Mouse (Mus musculus) heart, postnatal 0 days (tissue): ENCODE measurements at regions not wholly inside any gene's neighbourhood (a gene's known extent, or its start where the extent isn't known, plus 50 kb on each side); places are given as distances from the start of the nearest gene placed in this dataset.

Experiments
- CTCF ChIP-seq: IDR thresholded peaks from 2 replicates; pipeline ENCODE4 v1.5.1; 2016; ENCODE audit warnings: antibody characterized with exemption, control low read depth, low read depth
- EP300 ChIP-seq: IDR thresholded peaks from 2 replicates; pipeline ENCODE4 v1.6.1; 2016; ENCODE audit warnings: antibody characterized with exemption, low read depth

DNA sequence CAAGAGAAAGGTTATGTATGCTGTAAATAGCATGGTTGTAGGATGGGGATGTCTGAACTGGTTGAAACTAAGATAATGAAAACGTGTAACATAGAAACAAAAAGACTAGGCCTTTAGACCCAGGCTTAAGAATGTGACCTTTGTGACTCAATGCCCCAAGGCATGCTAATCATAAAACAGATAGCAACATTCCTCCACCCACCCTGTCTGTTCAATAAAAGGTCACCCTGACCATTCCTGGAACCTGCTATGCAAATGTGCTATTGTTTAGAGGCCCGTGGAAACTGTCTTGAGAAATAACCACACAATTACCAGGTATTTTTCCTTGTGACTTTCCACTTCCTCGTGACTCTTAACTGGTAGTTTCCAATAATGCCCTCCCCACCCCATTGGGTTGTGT is 288.3 kb upstream of the Alcam start:
- no peak for TF ChIP-seq CTCF
- TF ChIP-seq EP300 = no peak
